Mouse (Mus musculus) heart, adult 8-10 months (tissue): Measurements from ENCODE around the gene Cyb5r4. TPM values are rescaled to one million over a fixed set of nuclear protein-coding genes. Genes with fewer than 3 reads are reported as not detected.
A peak's percentile ranks its signal among the peaks of the same experiment; 100 is the strongest.
"Not testable (repeated sequence)": the region's sequence is repeated elsewhere in the genome, so short reads cannot be mapped to it uniquely, and the experiment has no call there.

ENCODE experiments used
- DNase-seq: peaks from one replicate; pipeline ENCODE4 v3.0.0; 2022; ENCODE audit warnings: low spot score
- total RNA-seq, 4 experiments: library from RNA; stranded (reverse); gene quantifications; 2 replicates each; pipeline ENCODE4 v1.2.4; 2022

The Cyb5r4 gene
- total RNA-seq: 10 to 100 TPM; 28.7 to 36.2 (median 31.3) TPM

GRCm38 (mm10) chr9:87021778-87022523 lies at the start of gene Cyb5r4:
TSS of gene Cyb5r4 (plus strand) at chr9:87022014.
- DNase-seq: peak; percentile 94

DNA sequence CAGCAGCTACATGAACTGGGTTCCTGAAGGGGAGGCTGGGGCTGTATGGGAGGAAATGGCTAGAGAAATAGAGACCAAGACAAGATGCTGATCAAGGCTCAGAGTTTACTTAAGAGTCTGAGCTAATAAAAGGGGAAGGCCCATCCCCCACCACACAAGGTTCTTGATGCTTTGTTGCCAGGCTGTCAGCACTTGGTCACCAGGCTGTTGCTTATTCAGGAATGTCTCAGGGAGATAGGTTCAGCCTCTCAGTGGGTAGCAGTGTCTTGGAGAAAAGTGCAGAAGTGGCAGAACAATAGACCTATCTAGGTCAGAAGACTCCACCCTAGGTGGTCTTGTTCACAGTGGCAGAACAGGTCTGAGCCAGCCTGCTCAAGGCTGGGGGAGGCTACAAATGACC lies 49.3 kb upstream of the Cyb5r4 start:
- DNase-seq: not testable (repeated sequence)

GRCm38 (mm10) chr9:86973562-86973961 lies 48.3 kb upstream of the Cyb5r4 start:
- DNase-seq: no peak

GRCm38 (mm10) chr9:86976896-86977295 lies 44.9 kb upstream of the Cyb5r4 start:
- DNase-seq: no peak

DNA sequence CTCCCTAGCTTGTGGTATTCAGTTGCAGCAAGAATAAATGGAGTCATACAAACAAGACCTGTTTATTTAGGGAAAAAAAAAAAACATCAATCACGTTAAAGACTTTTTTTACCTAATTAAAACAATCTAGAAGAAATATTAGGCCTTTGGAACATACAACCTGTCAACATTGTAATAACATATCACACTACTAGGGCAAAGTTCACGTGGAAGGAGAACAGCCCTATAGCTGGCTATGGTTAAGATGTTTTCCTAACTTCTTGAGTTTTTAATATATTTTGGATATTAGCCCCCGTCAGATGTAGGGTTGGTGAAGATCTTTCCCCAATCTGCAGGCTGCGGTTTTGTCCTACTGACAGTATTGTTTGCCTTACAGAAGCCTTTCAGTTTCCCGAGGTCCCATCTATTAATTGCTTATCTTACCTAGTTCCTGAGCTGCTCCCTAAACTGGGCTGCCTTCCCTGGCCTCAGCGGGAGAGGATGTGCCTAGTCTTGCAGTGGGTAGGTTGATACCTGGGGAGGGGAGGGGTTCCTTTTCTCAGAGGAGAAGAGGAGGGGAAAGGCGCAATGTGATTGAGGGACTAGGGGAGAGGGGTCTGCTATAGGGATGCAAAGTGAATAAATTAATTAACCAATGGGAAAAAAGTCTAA lies 43.4 kb upstream of the Cyb5r4 start:
- DNase-seq: no peak

- DNase-seq: no peak
Observed at GRCm38 (mm10) chr9:86980048-86980447, 41.8 kb upstream of the Cyb5r4 start.

DNA sequence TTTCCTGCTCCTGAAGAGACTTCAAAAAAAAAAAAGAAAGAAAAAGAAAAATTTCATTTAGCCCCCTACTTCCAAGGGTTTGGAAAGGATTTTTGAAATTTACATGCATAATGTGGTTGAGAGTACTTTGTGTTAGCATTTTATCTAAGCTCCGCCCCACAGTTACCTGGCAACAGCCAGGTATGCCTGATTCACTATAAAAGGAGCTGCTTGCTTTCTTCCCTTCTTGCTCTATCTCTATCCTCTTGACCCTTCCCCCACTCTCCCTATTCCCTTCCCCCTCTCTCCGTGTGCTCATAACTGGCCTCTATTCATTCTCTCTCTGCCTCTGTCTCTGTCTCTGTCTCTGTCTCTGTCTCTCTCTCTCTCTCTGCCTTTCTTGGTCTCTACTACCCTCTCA lies 40.9 kb upstream of the Cyb5r4 start:
- no peak for DNase-seq

DNA sequence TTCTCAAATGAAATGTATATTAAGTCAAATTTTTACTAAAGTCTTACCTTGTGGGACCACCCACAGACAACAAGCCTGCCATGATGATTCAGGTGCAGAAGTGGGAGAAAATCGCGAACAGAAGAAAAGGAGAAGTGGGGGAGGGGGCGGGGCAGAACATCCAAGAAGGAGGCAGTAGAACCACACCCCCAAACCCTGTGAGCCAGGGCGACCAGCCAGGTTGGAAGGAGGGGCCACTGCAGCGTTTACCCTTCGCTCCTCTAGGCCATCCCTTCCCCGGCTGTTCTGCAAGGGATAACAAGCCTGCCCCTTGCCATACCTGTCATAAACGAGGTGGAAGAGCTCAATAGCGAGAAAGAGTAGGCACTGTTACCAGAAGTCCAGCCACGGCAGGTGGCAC lies 40.3 kb upstream of the Cyb5r4 start:
- no peak for DNase-seq

GRCm38 (mm10) chr9:86984583-86984982 lies 37.2 kb upstream of the Cyb5r4 start:
- no peak for DNase-seq

DNA sequence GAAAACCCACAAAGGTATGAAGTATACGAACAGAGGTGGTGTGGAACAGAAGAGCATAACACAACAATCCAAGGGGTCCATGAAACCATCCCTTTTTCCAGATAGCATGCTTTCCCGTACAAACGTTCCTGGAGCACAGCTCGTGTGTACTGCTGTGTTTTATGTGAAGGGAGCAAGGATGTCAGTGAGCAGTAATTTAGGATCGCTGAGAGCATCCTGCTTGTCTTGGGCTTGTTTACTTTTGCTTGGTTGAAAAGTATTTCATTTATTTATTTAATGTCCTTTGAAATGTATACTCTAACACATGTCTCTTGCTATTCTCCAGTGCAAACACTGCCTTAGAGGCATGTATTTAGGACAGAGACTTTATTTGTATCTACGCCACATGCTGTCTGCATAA lies 36.7 kb upstream of the Cyb5r4 start:
- DNase-seq: no peak

GRCm38 (mm10) chr9:86986703-86987296 lies 35.0 kb upstream of the Cyb5r4 start:
- DNase-seq: no peak

DNA sequence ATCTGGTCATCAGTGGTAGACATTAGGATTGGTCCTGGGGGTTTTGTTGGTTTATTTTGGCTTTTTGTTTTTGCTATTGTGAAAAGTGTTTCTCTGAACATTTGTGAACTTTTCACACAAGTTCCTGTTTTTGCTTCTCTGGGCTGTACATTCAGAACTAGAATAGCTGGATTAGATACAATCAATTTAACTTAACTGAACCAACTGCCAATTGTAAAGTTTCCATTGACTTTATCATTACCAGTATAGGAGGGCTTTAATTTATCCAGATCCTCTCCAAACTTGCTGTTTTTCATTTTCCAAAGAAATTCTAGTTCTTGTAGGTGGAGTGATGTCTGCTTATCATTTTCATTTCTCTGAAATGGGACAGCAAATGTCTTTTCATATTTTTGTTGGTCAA lies 32.0 kb upstream of the Cyb5r4 start:
- DNase-seq: no peak

DNA sequence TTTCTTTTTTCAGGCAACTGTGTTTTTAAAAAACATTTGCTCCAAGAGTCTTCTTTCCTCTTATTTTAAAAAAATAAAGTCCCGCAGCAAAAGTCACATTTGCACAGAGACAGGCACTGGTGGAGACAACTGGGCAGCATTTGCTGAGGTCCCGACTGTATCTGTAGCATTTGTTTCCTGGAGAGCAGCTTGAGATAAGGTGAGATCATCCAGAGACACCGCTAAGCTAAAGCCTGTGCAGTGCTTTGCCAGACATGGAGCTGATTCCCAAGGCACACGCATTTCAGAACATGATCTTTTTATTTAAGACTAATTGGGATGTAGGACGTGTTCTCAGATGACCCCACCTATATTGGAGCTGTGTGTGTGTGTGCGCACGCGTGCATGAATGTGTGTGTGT lies 30.1 kb upstream of the Cyb5r4 start:
- no peak for DNase-seq

DNA sequence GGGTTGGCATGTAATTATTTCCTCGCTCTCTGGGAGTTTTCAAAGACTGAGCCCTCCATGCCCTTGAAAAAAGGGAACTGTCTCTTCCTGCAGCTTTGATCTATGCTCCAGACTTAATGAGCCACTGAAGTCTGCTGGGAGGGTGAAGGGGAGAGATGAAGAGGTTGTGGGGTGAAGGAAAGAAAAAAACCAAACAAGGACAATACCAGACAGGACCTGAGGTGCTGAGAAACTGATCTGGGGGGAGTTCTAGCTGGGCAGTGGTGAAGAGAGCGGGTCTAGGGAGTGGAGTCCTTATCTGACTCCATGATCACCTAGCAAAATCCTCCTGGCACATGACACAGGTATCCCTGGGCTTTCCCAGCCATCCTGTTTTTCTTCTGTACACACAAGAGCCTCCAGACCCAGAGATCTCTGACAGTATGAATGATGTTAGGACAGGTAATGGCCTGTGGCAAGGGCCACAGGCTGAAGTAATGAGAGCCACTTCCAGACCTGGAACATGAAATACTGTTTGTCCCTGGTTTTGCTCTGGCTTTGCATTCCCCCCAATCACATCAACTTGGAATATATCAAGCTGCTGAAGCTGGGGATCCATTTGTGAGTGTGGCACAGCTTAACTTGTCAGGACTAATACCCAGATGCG lies 24.6 kb upstream of the Cyb5r4 start:
- no peak for DNase-seq

DNA sequence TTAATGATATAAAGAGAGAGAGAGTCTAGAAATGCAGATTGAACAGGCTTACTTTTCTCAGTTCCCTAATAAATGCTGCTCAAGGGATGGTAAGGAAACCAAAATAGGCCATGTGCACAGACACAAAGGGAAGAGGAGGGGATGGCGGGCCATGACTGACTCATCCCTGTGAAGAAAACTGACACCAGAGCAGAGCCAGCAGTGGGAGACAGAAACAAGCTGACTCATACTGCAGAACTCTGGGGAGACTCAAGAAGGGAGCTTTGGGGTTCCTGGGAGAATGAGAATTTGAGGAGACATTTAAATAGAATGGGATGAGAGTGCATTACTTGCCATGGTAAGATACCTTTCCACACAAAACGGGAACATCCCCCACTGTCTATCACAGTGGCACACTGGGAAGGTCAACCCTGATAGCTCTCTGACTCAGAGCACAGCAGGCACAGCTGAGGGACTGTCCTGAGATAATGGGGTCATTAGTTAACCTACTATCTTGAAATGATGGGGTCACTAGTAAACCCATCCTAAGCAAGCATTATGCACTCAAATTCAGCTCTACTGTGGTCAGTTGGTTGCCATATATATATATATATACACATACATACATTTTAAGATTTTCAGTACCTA lies 21.7 kb upstream of the Cyb5r4 start:
- no peak for DNase-seq

GRCm38 (mm10) chr9:87004701-87005434 lies 16.9 kb upstream of the Cyb5r4 start:
- no peak for DNase-seq

DNA sequence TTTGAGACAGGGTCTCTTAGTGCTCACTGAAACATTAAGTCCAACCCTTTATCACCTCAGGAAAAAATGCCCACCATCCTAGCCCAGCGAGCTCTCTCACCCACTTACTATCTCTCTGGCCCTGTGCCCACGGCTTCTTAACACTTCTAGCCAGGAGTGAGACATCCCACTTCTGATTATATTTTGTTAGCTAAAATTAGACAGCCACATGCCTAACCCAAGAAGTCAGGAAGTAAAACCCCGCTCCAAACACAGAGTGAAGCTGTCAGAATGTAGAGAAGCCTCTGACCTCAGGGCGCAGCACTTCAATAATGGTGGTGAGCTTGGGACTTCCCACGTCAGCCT lies 16.4 kb upstream of the Cyb5r4 start:
- no peak for DNase-seq

- no peak for DNase-seq
Observed at GRCm38 (mm10) chr9:87008507-87008906, 13.3 kb upstream of the Cyb5r4 start.

- DNase-seq: no peak
Observed at GRCm38 (mm10) chr9:87008919-87009318, 12.9 kb upstream of the Cyb5r4 start.

DNA sequence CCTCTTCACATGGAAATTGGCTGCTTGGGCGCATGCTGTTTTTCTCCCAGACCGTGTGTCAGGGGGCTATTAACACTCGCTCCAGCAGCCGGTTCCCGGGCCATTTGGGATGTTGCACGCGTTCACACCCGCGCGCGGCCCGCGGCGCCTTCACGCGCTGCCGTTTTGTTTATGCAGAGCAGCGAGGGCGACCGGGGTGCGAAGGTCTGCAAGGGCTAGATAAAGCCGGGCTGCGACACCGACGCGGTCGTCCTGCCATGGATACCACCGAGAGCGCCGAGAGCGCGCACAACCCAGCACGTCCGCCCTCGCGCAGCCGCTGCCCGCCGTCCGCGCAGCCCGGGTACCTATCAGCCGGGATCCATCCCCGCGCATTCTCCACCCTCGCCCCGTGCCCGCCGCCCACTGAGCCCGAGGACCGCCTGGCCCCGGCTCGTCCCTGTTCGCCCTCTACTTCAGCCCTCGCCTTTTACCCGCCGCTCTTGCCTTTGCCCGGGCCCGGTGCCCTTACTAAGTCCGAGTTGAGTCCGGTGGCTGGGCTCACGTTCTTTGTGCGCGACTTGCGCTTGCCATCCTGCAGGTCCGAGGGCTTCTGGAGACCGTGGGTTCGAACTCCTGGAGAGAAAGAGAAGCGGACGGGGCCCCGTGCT lies 6.4 kb upstream of the Cyb5r4 start, which contains the start of gene Ripply2:
Gene Ripply2 (plus strand): TSS at position 250 of the 650 bp plus-strand sequence.
- DNase-seq: no peak

DNA sequence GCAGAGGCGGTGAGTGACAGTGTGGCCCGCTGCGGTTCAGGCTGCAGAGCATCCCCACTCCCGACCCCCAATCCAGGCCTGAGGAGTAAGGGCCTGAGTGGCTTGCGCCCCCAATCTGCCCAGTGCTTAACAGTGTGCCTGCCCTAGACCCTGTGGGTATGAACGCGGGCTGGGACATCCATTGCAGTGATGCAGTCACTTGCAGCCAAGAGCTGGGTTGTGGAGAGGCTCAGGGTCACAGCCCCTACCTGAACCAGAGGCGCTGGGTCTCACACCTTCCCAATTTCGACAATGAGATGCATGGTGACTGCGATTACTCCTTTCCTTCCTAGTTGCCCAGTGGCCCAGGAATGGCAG lies 5.9 kb upstream of the Cyb5r4 start:
- no peak for DNase-seq
